Mouse (Mus musculus) small intestine, adult 2 months (tissue): ENCODE measurements around the gene Rs1.

Source experiments
- CTCF ChIP-seq: fragments of 200-500 bp; IDR thresholded peaks from 2 replicates; pipeline ENCODE4 v1.5.1; 2012; ENCODE audit warnings: low read depth, mild to moderate bottlenecking, control low read depth, inconsistent platforms, low read length, moderate library complexity, mixed read lengths; ENCODE audit not compliant: insufficient replicate concordance, insufficient read length; ENCODE audit errors: extremely low read depth
- POLR2A ChIP-seq: fragments of 200-500 bp; IDR thresholded peaks from 2 replicates; pipeline ENCODE4 v1.6.1; 2012; ENCODE audit warnings: low read depth, mild to moderate bottlenecking, control low read depth, inconsistent platforms, low read length, moderate library complexity

GRCm38 (mm10) chrX:160766233-160766616, 1.6 kb upstream of the Rs1 start:
- TF ChIP-seq CTCF (no peak), POLR2A (no peak)
